Mouse (Mus musculus): Measurements from ENCODE around the gene Fam19a3. TPM values are rescaled to one million over a fixed set of nuclear protein-coding genes. Genes with fewer than 3 reads are reported as not detected.

Fam19a3 gene
- polyA plus RNA-seq, 1 experiment from 2014 or later: 1.8 TPM

Other genes with a start within 250 kb of the Fam19a3 start
- gene Slc16a1, start 143.2 kb downstream of the Fam19a3 start, polyA plus RNA-seq (2015; fragmentation: Nextera tagmentation; extraction: Ambion mirVana): 79.9 and 84.1 TPM in 2 replicates
- 36.9 and 38.9 TPM in 2 replicates for gene Ppm1j, start 784 bp downstream of the Fam19a3 start, polyA plus RNA-seq (2015; fragmentation: Nextera tagmentation; extraction: Ambion mirVana)
- gene Rhoc, start 6.5 kb upstream of the Fam19a3 start, polyA plus RNA-seq (2015; fragmentation: Nextera tagmentation; extraction: Ambion mirVana): 165 TPM in 2 replicates
- 25.4 and 29.7 TPM in 2 replicates for gene Mov10, start 36.7 kb upstream of the Fam19a3 start, polyA plus RNA-seq (2015; fragmentation: Nextera tagmentation; extraction: Ambion mirVana)
- 24.8 and 29.1 TPM in 2 replicates for gene St7l, start 82.2 kb upstream of the Fam19a3 start, polyA plus RNA-seq (2015; fragmentation: Nextera tagmentation; extraction: Ambion mirVana)
- 170 and 187 TPM in 2 replicates for gene Capza1, start 82.7 kb upstream of the Fam19a3 start, polyA plus RNA-seq (2015; fragmentation: Nextera tagmentation; extraction: Ambion mirVana)
- gene Wnt2b, start 180.1 kb upstream of the Fam19a3 start, polyA plus RNA-seq (2015; fragmentation: Nextera tagmentation; extraction: Ambion mirVana): 1.0 and 1.1 TPM in 2 replicates